Mouse (Mus musculus): Measurements from ENCODE around the gene Nt5m. TPM values are rescaled to one million over a fixed set of nuclear protein-coding genes. Genes with fewer than 3 reads are reported as not detected.
A peak's percentile ranks its signal among the peaks of the same experiment; 100 is the strongest.
"Not testable (repeated sequence)": the region's sequence is repeated elsewhere in the genome, so short reads cannot be mapped to it uniquely, and the experiment has no call there.

Nt5m gene
- polyA plus RNA-seq, 2 experiments, result 8.9 to 10.6 TPM

DNA sequence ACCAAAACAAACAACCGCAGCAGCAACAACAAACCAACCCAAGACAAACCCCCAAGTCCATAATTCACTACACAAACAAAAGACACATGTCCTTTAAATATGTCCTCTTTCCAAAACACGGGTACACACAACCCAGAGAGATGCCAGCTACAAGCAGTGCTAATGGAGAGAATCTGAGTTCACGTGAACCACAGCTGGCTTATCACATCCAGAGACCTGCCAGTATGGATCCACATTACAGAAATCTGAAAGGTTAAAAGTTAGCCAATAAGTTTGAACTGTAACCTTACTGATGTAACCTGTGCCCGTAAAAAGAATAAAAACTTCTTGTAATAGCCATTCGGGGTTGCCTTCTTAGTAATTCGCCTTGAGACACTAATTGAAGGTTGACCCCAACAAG is 24.3 kb upstream of the Nt5m start:
- 62% methylated on average over 6 of the region's 6 CpGs for WGBS (ENCODE audit: insufficient replicate concordance)
- Histone ChIP-seq H3K9me3 (ENCODE audit: control insufficient read depth, low read length) (no peaks in the 10 kb centered on the region), H3K9ac (replicated peaks) (no peak overlapping the region), H3K36me3 (replicated peaks; ENCODE audit: control insufficient read depth, insufficient read depth, low read depth) (peaks cover 31% of the 10 kb centered on the region), H3K27ac (no peak overlapping the region), H3K4me1 (replicated peaks; ENCODE audit: control insufficient read depth in 2 of 2, insufficient read depth in 2 of 2, low read length in 1 of 2) (peaks cover 5 to 9% of the 10 kb centered on the region in 2 experiments; a peak in 3 of 4 replicates), H3K27me3 (ENCODE audit: control insufficient read depth, insufficient read depth, low read length) (no peaks in the 10 kb centered on the region), H3K4me3 (ENCODE audit: insufficient read depth in 1 of 2, low read depth in 2 of 2, low read length in 2 of 2) (no peak overlapping the region), H3K4me2 (ENCODE audit: low read depth) (no peak overlapping the region)
- ATAC-seq (ENCODE audit: insufficient read depth) (no peak), DNase-seq (ENCODE audit: low read depth in 3 of 3, low spot score in 3 of 3) (no peak)
- TF ChIP-seq EP300 (IDR thresholded peaks at IDR 0.05; ENCODE audit: low read depth), result no peak
- no peak for TF ChIP-seq CTCF (IDR thresholded peaks at IDR 0.05; ENCODE audit: low read depth)

- H3K27ac ChIP-seq, result no peak overlapping the region
Observed at GRCm38 (mm10) chr11:59815482-59816065, 23.7 kb upstream of the Nt5m start.

DNA sequence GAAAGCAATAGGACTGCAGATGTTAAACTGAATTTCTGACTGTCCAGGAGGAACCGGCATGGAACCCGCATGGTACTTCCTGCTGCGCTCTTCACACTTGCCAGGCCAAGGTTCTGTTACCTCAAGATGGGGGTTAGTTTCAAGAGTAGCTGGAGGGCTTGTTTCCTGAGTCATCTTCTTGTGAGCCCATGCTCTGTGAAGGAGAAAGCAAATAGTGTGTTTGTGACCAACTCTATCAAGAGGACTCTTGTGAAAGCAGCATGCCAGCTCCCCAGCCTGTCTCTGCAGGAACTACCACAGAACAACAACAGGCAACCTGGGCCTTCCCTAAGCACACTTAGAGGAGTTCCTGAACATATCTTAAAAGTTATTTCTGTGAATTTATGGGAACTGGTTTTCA is 21.3 kb upstream of the Nt5m start:
- TF ChIP-seq CTCF (IDR thresholded peaks at IDR 0.05; ENCODE audit: low read depth), result no peak
- no peak for TF ChIP-seq EP300 (IDR thresholded peaks at IDR 0.05; ENCODE audit: low read depth)
- Histone ChIP-seq H3K36me3 (replicated peaks; ENCODE audit: control insufficient read depth, insufficient read depth, low read depth) (peaks cover 51% of the 10 kb centered on the region), H3K27ac (no peak overlapping the region), H3K9me3 (ENCODE audit: control insufficient read depth, low read length) (no peaks in the 10 kb centered on the region), H3K9ac (replicated peaks) (no peak overlapping the region), H3K27me3 (ENCODE audit: control insufficient read depth, insufficient read depth, low read length) (no peaks in the 10 kb centered on the region), H3K4me2 (ENCODE audit: low read depth) (no peak overlapping the region), H3K4me1 (replicated peaks; ENCODE audit: control insufficient read depth in 2 of 2, insufficient read depth in 2 of 2, low read length in 1 of 2) (peaks cover 0 to 4% of the 10 kb centered on the region in 2 experiments; a peak in 1 of 4 replicates), H3K4me3 (ENCODE audit: insufficient read depth in 1 of 2, low read depth in 2 of 2, low read length in 2 of 2) (no peak overlapping the region)
- 83% methylated on average over 3 of the region's 3 CpGs for WGBS (ENCODE audit: insufficient replicate concordance)
- DNase-seq (ENCODE audit: low read depth in 3 of 3, low spot score in 3 of 3) (no peak), ATAC-seq (ENCODE audit: insufficient read depth) (no peak)

More at GRCm38 (mm10) chr11:59815482-59816065, 23.7 kb upstream of the Nt5m start:
- ATAC-seq (ENCODE audit: insufficient read depth) (no peak), DNase-seq (ENCODE audit: low read depth in 3 of 3, low spot score in 3 of 3) (no peak)
- no peaks in the 10 kb centered on the region for H3K27me3 ChIP-seq (ENCODE audit: control insufficient read depth, insufficient read depth, low read length)
- WGBS (ENCODE audit: insufficient replicate concordance), result 67% methylated on average over 6 of the region's 6 CpGs
- no peak overlapping the region for H3K4me2 ChIP-seq (ENCODE audit: low read depth)
- H3K9me3 ChIP-seq (ENCODE audit: control insufficient read depth, low read length), result no peaks in the 10 kb centered on the region
- H3K9ac ChIP-seq (replicated peaks), result no peak overlapping the region
- H3K36me3 ChIP-seq (replicated peaks; ENCODE audit: control insufficient read depth, insufficient read depth, low read depth), result peaks cover 37% of the 10 kb centered on the region
- no peak overlapping the region for H3K4me3 ChIP-seq (ENCODE audit: insufficient read depth in 1 of 2, low read depth in 2 of 2, low read length in 2 of 2)
- TF ChIP-seq EP300 (IDR thresholded peaks at IDR 0.05; ENCODE audit: low read depth) (no peak), CTCF (IDR thresholded peaks at IDR 0.05; ENCODE audit: low read depth) (no peak)
- H3K4me1 ChIP-seq (replicated peaks; ENCODE audit: control insufficient read depth in 2 of 2, insufficient read depth in 2 of 2, low read length in 1 of 2), result peaks cover 3 to 9% of the 10 kb centered on the region in 2 experiments; a peak in 3 of 4 replicates

DNA sequence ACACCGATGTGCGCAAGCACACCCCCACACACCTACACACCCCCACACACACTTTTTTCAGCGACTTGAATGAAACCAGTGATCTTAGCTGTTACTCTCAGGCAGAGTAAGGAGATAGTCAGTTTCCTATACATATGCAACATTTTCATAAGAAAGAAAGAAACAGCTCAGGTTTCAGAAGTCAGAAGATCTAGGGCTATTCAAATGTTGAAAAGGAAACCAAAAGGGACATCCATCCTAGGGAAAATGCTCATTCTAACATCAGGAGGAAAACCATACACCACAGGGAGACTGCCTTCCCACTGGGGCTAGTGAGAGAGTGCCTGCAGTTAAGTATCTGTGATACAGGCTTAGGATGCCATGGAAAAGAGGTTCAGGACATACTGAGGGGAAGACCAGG is 17.6 kb upstream of the Nt5m start:
- no peak overlapping the region for H3K4me3 ChIP-seq (ENCODE audit: insufficient read depth in 1 of 2, low read depth in 2 of 2, low read length in 2 of 2)
- H3K4me2 ChIP-seq (ENCODE audit: low read depth), result no peak overlapping the region
- no peaks in the 10 kb centered on the region for H3K4me1 ChIP-seq (replicated peaks; ENCODE audit: control insufficient read depth in 2 of 2, insufficient read depth in 2 of 2, low read length in 1 of 2)
- H3K9me3 ChIP-seq (ENCODE audit: control insufficient read depth, low read length), result no peaks in the 10 kb centered on the region
- no peak overlapping the region for H3K9ac ChIP-seq (replicated peaks)
- TF ChIP-seq EP300 (IDR thresholded peaks at IDR 0.05; ENCODE audit: low read depth), result no peak
- TF ChIP-seq CTCF (IDR thresholded peaks at IDR 0.05; ENCODE audit: low read depth), result no peak
- WGBS (ENCODE audit: insufficient replicate concordance), result 82% methylated on average over 3 of the region's 3 CpGs
- no peaks in the 10 kb centered on the region for H3K27me3 ChIP-seq (ENCODE audit: control insufficient read depth, insufficient read depth, low read length)
- H3K36me3 ChIP-seq (replicated peaks; ENCODE audit: control insufficient read depth, insufficient read depth, low read depth), result peaks cover 84% of the 10 kb centered on the region
- DNase-seq (ENCODE audit: low read depth in 3 of 3, low spot score in 3 of 3), result no peak
- no peak for ATAC-seq (ENCODE audit: insufficient read depth)
- no peak overlapping the region for H3K27ac ChIP-seq

- ATAC-seq (ENCODE audit: insufficient read depth); DNase-seq (ENCODE audit: low read depth in 3 of 3, low spot score in 3 of 3); H3K9ac ChIP-seq (replicated peaks); H3K9me3 ChIP-seq (ENCODE audit: control insufficient read depth, low read length); H3K27ac ChIP-seq; H3K27me3 ChIP-seq (ENCODE audit: control insufficient read depth, insufficient read depth, low read length): not testable (repeated sequence)
- WGBS (ENCODE audit: insufficient replicate concordance), result no CpG with 5 or more reads among the region's 1 CpGs
- Histone ChIP-seq H3K4me3 (ENCODE audit: insufficient read depth in 1 of 2, low read depth in 2 of 2, low read length in 2 of 2) (peak overlapping the region in 1 of 2 experiments; percentile 82; a peak in 1 of 4 replicates), H3K36me3 (replicated peaks; ENCODE audit: control insufficient read depth, insufficient read depth, low read depth) (peaks cover 11% of the 10 kb centered on the region), H3K4me1 (replicated peaks; ENCODE audit: control insufficient read depth in 2 of 2, insufficient read depth in 2 of 2, low read length in 1 of 2) (peaks cover 14 to 16% of the 10 kb centered on the region in 2 experiments), H3K4me2 (ENCODE audit: low read depth) (peak overlapping the region; percentile 88)
Observed at GRCm38 (mm10) chr11:59837789-59838188, 1.5 kb upstream of the Nt5m start.

Measured in liver, embryonic 14.5 days (tissue).